Mouse (Mus musculus) testis, adult 2 months (tissue): Measurements from ENCODE around the gene C1ra.

Experiments used
- CTCF ChIP-seq: fragments of 200-500 bp; IDR thresholded peaks from 2 replicates; pipeline ENCODE4 v1.5.1; 2012; ENCODE audit warnings: low read depth, mild to moderate bottlenecking, inconsistent platforms, low read length, moderate library complexity; ENCODE audit not compliant: control insufficient read depth, insufficient read depth, insufficient replicate concordance
- POLR2A ChIP-seq: fragments of 200-500 bp; IDR thresholded peaks from 2 replicates; pipeline ENCODE4 v1.6.1; 2012; ENCODE audit warnings: low read depth, mild to moderate bottlenecking, inconsistent platforms, low read length, moderate library complexity; ENCODE audit not compliant: control insufficient read depth

DNA sequence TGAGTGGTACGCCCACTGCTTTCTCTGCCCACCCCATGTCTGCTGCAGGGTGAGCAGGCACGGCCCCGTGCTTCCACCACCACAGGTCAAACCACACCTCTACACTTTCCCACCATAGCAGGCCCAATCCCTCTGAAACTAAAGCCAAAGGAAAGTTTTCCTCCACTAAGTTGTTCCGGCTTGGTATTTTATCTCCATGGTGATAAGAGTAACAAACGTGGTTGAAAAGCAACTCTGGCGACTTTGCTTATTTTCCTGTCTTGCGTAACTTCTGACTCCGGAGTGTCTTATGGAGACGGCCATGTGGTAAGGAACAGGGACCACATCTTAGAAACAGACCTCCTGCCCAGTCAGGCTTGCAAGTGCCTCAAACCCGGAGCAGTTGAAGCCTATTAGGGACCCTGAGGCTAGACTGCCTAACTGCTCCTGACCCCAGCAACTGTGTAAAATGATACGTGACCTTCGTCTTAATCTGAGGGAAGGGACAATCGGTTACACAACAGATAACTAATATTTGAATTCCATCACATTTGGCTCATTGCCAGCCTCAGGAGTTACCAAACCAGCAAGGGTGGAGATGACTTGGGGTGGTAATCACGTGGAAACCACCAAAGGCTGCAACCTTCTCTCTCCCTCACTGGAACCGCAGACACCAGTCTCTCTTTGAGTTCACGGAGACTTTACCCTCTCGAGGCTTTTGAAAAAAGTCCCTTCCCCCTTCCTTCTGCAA, 34.1 kb upstream of the C1ra start:
- TF ChIP-seq CTCF (no peak), POLR2A (no peak)
